Mouse (Mus musculus) bone marrow macrophage, adult 2 months (primary cell): ENCODE results near the gene Slc2a10.

Experiments
- CTCF ChIP-seq: IDR thresholded peaks from 2 replicates; pipeline ENCODE4 v1.5.1; 2012; ENCODE audit warnings: low read depth, mild to moderate bottlenecking, low read length, moderate library complexity
- POLR2A ChIP-seq: IDR thresholded peaks from 2 replicates; pipeline ENCODE4 v1.6.1; 2012; ENCODE audit warnings: mild to moderate bottlenecking, low read depth, low read length, borderline replicate concordance

GRCm38 (mm10) chr2:165515178-165515728, 11.7 kb downstream of the Slc2a10 start:
- TF ChIP-seq POLR2A (no peak), CTCF (no peak)
